Mouse (Mus musculus) Muller cell, postnatal 12 days (primary cell): ENCODE data around the gene Gm10097.
A peak's percentile ranks its signal among the peaks of the same experiment; 100 is the strongest.

Source experiments
- DNase-seq: peaks from one replicate; pipeline ENCODE4 v3.0.0-alpha.2; 2015; ENCODE audit errors: inconsistent ontology term

The Gm10097 gene

DNA sequence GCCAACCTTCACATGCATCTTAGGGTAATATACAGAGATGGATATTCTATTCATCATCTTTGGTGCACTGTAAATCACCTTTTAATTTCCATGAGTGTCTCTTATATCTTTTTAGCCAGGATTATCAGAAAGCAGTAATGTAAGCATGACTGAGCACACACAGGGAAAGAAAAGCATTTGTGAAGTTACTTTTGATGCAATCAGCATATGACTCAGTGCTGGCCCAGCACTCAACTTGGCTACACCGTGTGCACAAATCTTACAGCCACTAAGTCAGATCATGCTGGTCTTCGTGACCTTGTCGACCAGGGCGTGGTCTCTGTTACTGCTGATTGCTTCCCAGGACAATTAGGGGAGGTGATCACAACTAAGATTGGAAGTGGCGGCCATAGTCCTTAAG is 16.8 kb downstream of the Gm10097 start:
- peak; percentile 32 for DNase-seq

DNA sequence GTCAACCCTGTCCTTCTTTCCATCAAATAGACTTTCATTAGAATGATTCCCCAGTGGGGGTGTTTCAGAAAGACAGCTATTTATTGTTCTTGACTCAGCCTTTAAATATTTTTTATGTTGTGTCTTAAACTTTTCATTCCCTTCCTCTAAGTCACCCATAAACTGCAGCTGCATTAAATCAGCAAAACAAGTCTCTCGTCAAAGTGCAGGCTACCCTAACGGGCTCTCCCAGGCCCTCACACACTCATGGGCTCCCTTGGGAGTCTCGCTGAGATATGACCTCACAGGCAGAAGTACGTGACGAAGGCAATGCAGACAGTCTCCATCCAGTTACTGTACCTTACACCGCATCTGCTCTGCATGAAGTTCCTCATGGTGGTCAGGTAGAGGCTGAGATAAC is 17.3 kb downstream of the Gm10097 start:
- no peak for DNase-seq

- DNase-seq: no peak
Measured at GRCm38 (mm10) chr10:5087336-5087735, 18.3 kb downstream of the Gm10097 start.

DNA sequence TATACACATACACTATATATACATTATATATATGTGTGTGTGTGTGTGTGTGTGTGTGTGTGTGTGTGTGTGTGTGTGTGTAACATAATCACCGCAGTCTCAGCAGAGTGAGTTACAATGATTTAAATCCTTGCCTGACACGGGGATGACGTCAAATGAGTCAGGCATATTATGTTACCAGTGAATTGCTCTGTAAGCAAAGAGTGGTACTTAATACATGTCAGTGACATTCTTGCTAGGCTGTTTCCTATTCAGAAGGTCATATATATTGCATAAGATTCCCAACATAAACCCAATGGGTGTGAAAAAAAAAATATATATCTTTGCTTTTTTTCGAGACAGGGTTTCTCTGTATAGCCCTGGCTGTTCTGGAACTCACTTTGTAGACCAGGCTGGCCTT is 20.1 kb downstream of the Gm10097 start:
- DNase-seq: no peak

DNA sequence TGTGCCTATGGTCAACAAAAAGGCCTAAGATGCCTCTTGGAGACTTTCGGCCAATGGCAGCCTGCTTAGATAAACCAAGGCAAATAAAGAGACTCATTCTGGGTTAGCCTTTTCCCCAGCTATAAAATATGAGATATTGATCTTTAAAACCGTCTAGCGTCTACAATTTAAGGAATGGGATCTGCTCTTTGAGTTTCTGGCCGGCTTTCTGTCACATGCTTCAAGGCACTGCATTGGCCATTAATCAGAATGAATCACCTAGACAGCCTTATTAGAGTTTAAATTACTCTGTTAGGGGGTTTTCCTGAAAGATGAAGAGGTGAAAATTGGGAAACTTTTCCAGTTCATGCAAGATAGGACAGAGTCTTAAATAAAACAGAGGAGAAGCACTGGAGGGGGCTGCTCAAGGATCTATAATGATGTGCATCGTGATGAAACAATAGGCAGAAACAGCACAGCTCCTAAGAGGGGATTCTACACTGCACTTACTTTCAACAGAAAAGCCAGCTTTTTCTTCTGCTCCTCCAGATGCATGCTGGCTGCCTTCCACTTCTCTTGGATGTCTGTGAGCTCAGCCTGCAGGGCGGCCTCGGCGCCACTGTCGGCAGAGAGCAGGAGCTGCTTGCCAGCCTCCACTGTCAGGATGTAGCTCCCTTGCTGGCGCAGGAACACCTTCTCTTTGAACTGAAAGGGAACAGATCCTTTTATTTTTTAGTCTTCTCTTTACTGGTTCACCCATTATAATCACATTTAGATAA is 28.2 kb downstream of the Gm10097 start:
- DNase-seq: no peak

GRCm38 (mm10) chr10:5097754-5098137 is 28.8 kb downstream of the Gm10097 start:
- DNase-seq: no peak

DNA sequence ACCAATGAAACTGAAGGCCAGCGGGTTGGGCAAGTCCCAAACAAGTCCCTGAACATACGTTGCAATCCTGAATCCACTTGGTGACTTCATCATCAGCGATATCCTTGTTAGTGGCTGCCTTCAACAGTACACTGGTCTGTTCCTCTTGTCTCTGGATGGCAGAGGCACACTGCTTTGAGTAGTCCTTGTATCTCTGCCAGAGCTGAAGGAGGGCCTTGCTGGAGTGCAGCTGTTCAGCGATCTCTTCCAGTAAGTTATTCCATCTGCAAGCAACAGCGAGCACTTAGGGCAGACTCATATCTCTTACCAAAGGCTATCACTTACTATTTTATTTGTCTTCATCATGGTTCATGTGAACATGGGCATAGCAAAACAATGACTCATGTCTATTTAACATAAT is 41.8 kb downstream of the Gm10097 start:
- DNase-seq: peak; percentile 47

GRCm38 (mm10) chr10:5116155-5116554 is 47.2 kb downstream of the Gm10097 start:
- DNase-seq: no peak

GRCm38 (mm10) chr10:5116720-5117119 is 47.7 kb downstream of the Gm10097 start:
- DNase-seq: no peak
